Mouse (Mus musculus) hindbrain, embryonic 11.5 days (tissue): ENCODE measurements at regions not wholly inside any gene's neighbourhood (a gene's known extent, or its start where the extent isn't known, plus 50 kb on each side); places are given as distances from the start of the nearest gene placed in this dataset.
A peak's percentile ranks its signal among the peaks of the same experiment; 100 is the strongest.

Experiments used
- ATAC-seq: fragments of 200-750 bp; cut with Nextera tagmentation; 2 replicates; pipeline ENCODE4 v1.8.0; 2017; ENCODE audit warnings: mild to moderate bottlenecking, moderate TSS enrichment, moderate library complexity; ENCODE audit not compliant: low FRiP score
- DNase-seq: peaks from one replicate; pipeline ENCODE4 v3.0.0-alpha.2; 2015; ENCODE audit warnings: low spot score
- H3K27ac ChIP-seq: fragments of 300-500 bp; sonication (generic); 2 replicates; pipeline ENCODE4 v1.5.1; 2014; ENCODE audit warnings: mild to moderate bottlenecking, low read depth, low read length
- H3K27me3 ChIP-seq: fragments of 300-500 bp; sonication (generic); 2 replicates; pipeline ENCODE4 v1.6.1; 2014; ENCODE audit warnings: mild to moderate bottlenecking, low read length, moderate library complexity, mixed read lengths; ENCODE audit not compliant: control insufficient read depth, insufficient read depth
- H3K36me3 ChIP-seq: fragments of 300-500 bp; sonication (generic); 2 replicates; pipeline ENCODE4 v1.6.1; 2014; ENCODE audit warnings: mild to moderate bottlenecking, low read length, moderate library complexity, mixed read lengths; ENCODE audit not compliant: control insufficient read depth, insufficient read depth
- H3K4me1 ChIP-seq: fragments of 300-500 bp; sonication (generic); replicated peaks from 2 replicates; pipeline ENCODE4 v1.6.1; 2014; ENCODE audit warnings: low read length, mixed read lengths; ENCODE audit not compliant: control insufficient read depth, insufficient read depth
- H3K4me2 ChIP-seq: fragments of 300-500 bp; sonication (generic); replicated peaks from 2 replicates; pipeline ENCODE4 v1.6.1; 2014; ENCODE audit warnings: mild to moderate bottlenecking, low read depth, low read length
- H3K4me3 ChIP-seq: fragments of 300-500 bp; sonication (generic); 2 replicates; pipeline ENCODE4 v1.5.1; 2014; ENCODE audit warnings: low read depth, low read length
- H3K9ac ChIP-seq: fragments of 300-500 bp; sonication (generic); 2 replicates; pipeline ENCODE4 v1.6.1; 2014; ENCODE audit warnings: low read depth, low read length
- H3K9me3 ChIP-seq: fragments of 300-500 bp; sonication (generic); 2 replicates; pipeline ENCODE4 v1.6.1; 2016; ENCODE audit warnings: low read length; ENCODE audit not compliant: control insufficient read depth
- WGBS: fragments of 180-500 bp; shearing (Covaris S2); extraction: QIAGEN DNeasy Blood & Tissue Kit; methylation state at CpG from one replicate; pipeline ENCODE4 v1.1.7; 2014; 5-methylcytosine and 5-hydroxymethylcytosine counted together

DNA sequence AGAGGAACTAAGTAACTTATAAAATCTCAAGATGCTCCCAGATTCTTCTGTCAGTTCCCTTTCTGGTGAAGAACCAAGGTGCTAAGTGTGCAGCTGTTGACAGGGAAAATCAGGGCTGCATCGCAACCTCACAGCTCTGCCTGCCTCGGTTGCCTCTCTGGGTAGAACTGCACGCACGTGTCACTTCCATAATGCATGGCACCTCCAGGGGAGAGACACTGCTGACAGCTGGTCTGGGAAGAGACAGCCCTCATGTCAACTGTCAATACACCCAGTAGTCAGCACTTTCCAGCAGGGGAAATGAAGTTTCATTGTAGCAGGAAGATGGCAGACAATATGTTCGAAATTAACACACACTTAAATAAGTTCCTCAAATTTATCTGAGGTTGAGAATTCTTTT is 376.2 kb upstream of the Nrp1 start:
- no peak overlapping the region for H3K4me3 ChIP-seq
- no peaks in the 10 kb centered on the region for H3K9me3 ChIP-seq
- no peak overlapping the region for H3K4me2 ChIP-seq
- no peaks in the 10 kb centered on the region for H3K36me3 ChIP-seq
- no peak overlapping the region for H3K9ac ChIP-seq
- WGBS: 72% methylated on average over 5 of the region's 5 CpGs
- H3K27ac ChIP-seq: no peak overlapping the region
- H3K27me3 ChIP-seq: no peaks in the 10 kb centered on the region
- DNase-seq: no peak
- H3K4me1 ChIP-seq: no peaks in the 10 kb centered on the region
- no peak for ATAC-seq

DNA sequence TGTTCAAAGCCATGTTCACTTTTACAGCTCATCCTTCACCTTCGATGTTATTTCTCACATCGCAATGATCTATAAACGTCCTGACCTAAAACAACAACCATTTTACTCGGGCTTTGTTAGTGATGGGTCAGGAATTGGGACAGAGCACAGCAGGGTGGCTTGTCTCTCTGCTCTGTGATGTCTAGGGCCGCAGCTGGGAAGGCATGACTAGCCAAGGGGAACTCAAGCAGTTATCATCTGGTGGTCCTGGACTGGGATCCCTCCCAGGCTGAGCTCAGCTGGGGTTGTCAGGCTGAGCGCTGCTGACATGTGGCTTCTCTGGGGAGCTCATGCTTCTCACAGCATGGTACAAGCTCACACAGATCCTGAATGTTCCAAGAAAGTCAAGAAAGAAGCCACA is 372.8 kb upstream of the Nrp1 start:
- Histone ChIP-seq H3K27me3 (no peaks in the 10 kb centered on the region), H3K4me1 (no peaks in the 10 kb centered on the region), H3K4me2 (no peak overlapping the region), H3K36me3 (no peaks in the 10 kb centered on the region), H3K27ac (no peak overlapping the region), H3K4me3 (no peak overlapping the region), H3K9ac (no peak overlapping the region), H3K9me3 (no peaks in the 10 kb centered on the region)
- 50% methylated on average over 6 of the region's 6 CpGs for WGBS
- ATAC-seq (no peak), DNase-seq (peak; percentile 26)

DNA sequence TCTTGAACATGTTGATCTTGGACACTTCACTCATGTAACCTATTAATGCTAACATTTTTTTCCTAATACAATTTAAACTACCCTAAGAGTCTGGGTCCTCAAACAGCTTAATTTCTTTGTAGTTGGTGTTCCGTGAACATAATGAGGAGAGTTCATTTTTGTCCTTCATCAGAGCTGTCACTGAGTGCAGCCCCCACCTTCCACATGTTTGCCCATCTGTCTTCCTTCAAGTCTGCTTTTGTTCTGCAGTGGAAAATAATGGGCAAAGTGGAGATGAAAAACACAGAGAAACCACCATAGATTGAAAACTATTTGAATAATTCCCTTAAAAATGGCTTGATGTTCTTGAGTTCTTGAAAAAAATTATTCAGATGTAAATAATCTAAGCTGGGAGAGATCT is 369.5 kb upstream of the Nrp1 start:
- no peaks in the 10 kb centered on the region for H3K9me3 ChIP-seq
- no peak overlapping the region for H3K9ac ChIP-seq
- WGBS: 65% methylated on average over 1 of the region's 1 CpGs
- no peaks in the 10 kb centered on the region for H3K36me3 ChIP-seq
- no peak for DNase-seq
- H3K27ac ChIP-seq: no peak overlapping the region
- no peak overlapping the region for H3K4me2 ChIP-seq
- ATAC-seq: no peak
- no peak overlapping the region for H3K4me3 ChIP-seq
- no peaks in the 10 kb centered on the region for H3K4me1 ChIP-seq
- H3K27me3 ChIP-seq: no peaks in the 10 kb centered on the region

DNA sequence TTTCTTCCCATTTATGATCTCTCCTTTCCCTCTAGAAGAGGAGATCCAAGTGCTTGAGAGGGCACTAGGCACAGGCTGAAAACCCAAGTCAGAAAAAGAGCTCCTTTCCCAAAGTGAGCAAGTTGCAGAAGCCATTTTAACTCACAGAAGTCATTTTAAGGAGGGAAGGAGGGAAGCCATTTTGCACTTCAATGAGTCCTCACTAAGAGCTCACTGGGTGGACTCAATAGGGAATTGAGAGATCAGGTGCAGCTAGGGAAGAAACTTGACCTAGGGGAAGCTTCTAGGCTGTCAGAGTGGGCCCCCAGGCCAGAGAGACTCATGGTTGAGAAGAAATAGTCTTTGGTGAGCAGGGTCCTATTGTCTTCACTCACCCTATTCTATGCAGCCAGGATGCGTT is 363.5 kb upstream of the Nrp1 start:
- Histone ChIP-seq H3K27me3 (no peaks in the 10 kb centered on the region), H3K4me3 (no peak overlapping the region), H3K36me3 (no peaks in the 10 kb centered on the region), H3K4me2 (no peak overlapping the region), H3K27ac (no peak overlapping the region), H3K4me1 (no peaks in the 10 kb centered on the region), H3K9me3 (no peaks in the 10 kb centered on the region), H3K9ac (no peak overlapping the region)
- 56% methylated on average over 1 of the region's 1 CpGs for WGBS
- DNase-seq (no peak), ATAC-seq (no peak)

DNA sequence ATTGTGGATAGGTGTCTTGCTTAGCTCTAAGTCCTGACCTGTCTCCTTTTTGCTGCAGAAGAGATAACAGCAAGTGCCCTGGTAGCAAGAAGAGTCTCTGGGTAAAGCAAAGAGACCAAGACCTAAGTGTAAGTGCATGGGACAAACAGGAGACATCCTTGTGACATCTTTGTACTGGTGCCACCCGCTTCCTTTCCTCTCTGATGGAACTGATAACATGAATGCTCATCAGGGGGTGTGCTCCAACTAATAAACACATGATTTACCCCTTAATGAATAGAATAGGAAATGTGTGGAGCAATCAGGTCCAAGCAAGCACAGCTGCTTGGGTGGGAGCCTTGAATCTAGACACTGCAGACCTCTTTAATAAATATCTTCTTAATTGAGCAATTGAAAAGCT is 362.9 kb upstream of the Nrp1 start:
- ATAC-seq (no peak), DNase-seq (no peak)
- no peaks in the 10 kb centered on the region for H3K36me3 ChIP-seq
- 85% methylated on average over 1 of the region's 1 CpGs for WGBS
- H3K9me3 ChIP-seq: no peaks in the 10 kb centered on the region
- no peaks in the 10 kb centered on the region for H3K4me1 ChIP-seq
- no peak overlapping the region for H3K27ac ChIP-seq
- no peaks in the 10 kb centered on the region for H3K27me3 ChIP-seq
- H3K9ac ChIP-seq: no peak overlapping the region
- no peak overlapping the region for H3K4me3 ChIP-seq
- no peak overlapping the region for H3K4me2 ChIP-seq

DNA sequence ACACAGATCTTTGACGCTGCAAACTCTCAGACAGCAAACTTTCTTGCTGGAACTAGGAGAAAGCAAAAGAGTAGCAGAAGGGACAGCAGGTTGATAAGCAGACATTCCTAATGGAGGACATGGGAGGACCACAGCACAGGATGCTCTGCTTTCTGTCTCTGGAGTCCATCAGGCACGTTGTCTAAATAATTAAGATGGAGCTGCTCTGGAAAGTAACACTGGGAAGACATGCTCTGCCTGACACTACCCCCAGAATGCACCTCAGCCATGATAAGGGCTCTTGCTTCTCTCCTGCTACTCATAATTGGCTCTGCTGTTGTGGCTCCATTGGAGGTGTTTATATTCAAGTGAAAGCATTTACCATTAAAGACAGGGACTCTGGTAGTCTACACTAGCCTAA is 356.0 kb upstream of the Nrp1 start:
- H3K36me3 ChIP-seq: no peaks in the 10 kb centered on the region
- H3K9me3 ChIP-seq: no peaks in the 10 kb centered on the region
- H3K27me3 ChIP-seq: no peaks in the 10 kb centered on the region
- no peak overlapping the region for H3K9ac ChIP-seq
- no peak overlapping the region for H3K4me3 ChIP-seq
- no peak overlapping the region for H3K4me2 ChIP-seq
- ATAC-seq: no peak
- WGBS: 80% methylated on average over 2 of the region's 2 CpGs
- H3K4me1 ChIP-seq: no peaks in the 10 kb centered on the region; the same call in 1 of the 2 replicates
- DNase-seq: no peak
- no peak overlapping the region for H3K27ac ChIP-seq

DNA sequence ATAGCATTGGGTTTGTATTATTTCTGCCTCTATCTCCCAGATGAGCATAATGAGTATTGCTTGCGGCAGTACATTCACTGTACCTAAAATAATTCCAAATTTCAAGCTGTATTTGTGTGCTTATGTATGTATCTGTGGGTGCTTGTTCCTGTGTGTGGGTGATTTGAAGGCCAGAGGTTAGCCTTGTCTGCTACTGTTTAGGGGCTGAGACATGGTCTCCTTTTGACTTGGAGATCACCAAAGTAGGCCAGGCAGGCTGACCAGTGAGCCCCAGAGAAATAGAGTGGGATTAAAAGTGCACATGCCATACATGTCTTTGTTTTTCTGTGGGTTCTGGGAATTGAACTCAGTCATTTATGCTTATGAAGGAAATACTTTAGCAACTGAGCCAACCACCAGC is 355.6 kb upstream of the Nrp1 start:
- WGBS: 92% methylated on average over 1 of the region's 1 CpGs
- no peak for ATAC-seq
- Histone ChIP-seq H3K9ac (no peak overlapping the region), H3K27me3 (no peaks in the 10 kb centered on the region), H3K4me2 (no peak overlapping the region), H3K9me3 (no peaks in the 10 kb centered on the region), H3K4me3 (no peak overlapping the region), H3K27ac (no peak overlapping the region), H3K36me3 (no peaks in the 10 kb centered on the region), H3K4me1 (no peaks in the 10 kb centered on the region; the same call in 1 of the 2 replicates)
- no peak for DNase-seq

DNA sequence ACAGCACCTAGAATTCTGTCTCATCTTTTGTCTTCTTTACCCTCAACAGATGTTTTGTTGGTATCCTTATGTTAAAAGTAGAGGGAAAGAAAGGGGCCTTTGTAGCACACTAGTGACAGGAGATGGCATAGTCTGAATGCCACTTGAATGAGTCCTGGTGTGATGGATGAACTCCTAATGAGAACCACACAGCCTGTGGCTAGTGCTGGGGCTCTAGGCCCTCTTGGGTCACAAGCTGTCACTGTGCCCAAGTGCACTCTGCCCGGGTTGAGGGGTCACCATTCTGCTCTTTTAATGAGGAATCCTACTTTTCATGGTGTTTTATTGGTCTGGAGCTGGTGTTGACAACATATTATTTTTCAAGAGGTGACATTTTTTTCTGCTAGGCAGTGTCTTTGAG is 355.0 kb upstream of the Nrp1 start:
- DNase-seq (no peak), ATAC-seq (peak; percentile 63; the same call in 1 of the 2 replicates)
- Histone ChIP-seq H3K27me3 (no peaks in the 10 kb centered on the region), H3K36me3 (no peaks in the 10 kb centered on the region), H3K9me3 (no peaks in the 10 kb centered on the region), H3K9ac (no peak overlapping the region), H3K4me3 (no peak overlapping the region), H3K4me2 (no peak overlapping the region), H3K27ac (no peak overlapping the region), H3K4me1 (no peaks in the 10 kb centered on the region; the same call in 1 of the 2 replicates)
- 15% methylated on average over 1 of the region's 1 CpGs for WGBS

DNA sequence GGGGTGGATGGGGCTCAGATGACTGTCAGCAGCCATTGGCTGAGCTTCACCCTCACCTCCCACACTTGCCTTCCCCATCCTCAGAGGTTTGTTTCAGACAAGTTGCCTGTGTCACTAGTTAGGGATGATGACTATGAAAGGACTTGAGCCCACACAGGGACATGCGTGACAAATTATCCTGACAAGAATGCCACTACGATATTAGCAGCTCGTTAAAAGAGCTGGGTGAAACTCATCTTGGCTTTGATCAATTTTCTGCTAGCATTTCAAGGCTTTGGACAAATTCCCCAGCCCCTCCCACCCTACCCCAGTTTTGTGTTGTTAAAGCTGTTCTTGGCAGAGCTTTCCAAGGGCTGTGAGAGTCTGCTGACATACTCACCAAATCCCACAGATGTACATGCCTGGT is 354.5 kb upstream of the Nrp1 start:
- H3K27me3 ChIP-seq: no peaks in the 10 kb centered on the region
- no peaks in the 10 kb centered on the region; the same call in 1 of the 2 replicates for H3K4me1 ChIP-seq
- H3K4me3 ChIP-seq: no peak overlapping the region
- H3K9ac ChIP-seq: no peak overlapping the region
- H3K27ac ChIP-seq: no peak overlapping the region
- H3K36me3 ChIP-seq: no peaks in the 10 kb centered on the region
- ATAC-seq (no peak; the same call in 1 of the 2 replicates), DNase-seq (no peak)
- no peaks in the 10 kb centered on the region for H3K9me3 ChIP-seq
- H3K4me2 ChIP-seq: no peak overlapping the region
- 32% methylated on average over 3 of the region's 3 CpGs for WGBS
